Mouse (Mus musculus): Measurements from ENCODE around the gene Nup43. TPM values are rescaled to one million over a fixed set of nuclear protein-coding genes. Genes with fewer than 3 reads are reported as not detected.
"Not testable (repeated sequence)": the region's sequence is repeated elsewhere in the genome, so short reads cannot be mapped to it uniquely, and the experiment has no call there.

Gene Nup43
- total RNA-seq (2012; rRNA removed) (47.9 and 53.8 TPM in 2 replicates), total RNA-seq (2014; rRNA removed) (117 and 138 TPM in 2 replicates), polyA plus RNA-seq (2012; ENCODE audit: insufficient read length, low read depth) (66.7 and 73.5 TPM in 2 replicates)

GRCm38 (mm10) chr10:7667342-7667802 is at the start of gene Nup43:
Nup43 (plus strand) TSS chr10:7667503.
- Histone ChIP-seq H3K9me3 (replicated peaks; ENCODE audit: low read length) (no peaks in the 10 kb centered on the region), H3K36me3 (replicated peaks in 1 of 2; ENCODE audit: control insufficient read depth in 1 of 2, insufficient read depth in 1 of 2, low read length in 1 of 2) (peaks cover 18 to 31% of the 10 kb centered on the region in 2 experiments), H3K9ac (ENCODE audit: insufficient read depth, low read depth) (peak within 1 kb of the TSS; percentile 92), H3K27me3 (replicated peaks) (no peaks in the 10 kb centered on the region), H3K4me3 (replicated peaks in 1 of 3; ENCODE audit: low read depth in 2 of 3, low read length in 2 of 3, poor library complexity in 1 of 3) (peak within 1 kb of the TSS; percentile 73 to 77 (median 76)), H3K79me2 (replicated peaks; ENCODE audit: control insufficient read depth, extremely low read depth, insufficient read depth, poor library complexity, severe bottlenecking) (peaks cover 24% of the 10 kb centered on the region), H3K4me2 (ENCODE audit: insufficient read depth, low read depth, poor library complexity, severe bottlenecking) (peak within 1 kb of the TSS; percentile 85), H3K27ac (ENCODE audit: insufficient read depth, low read depth) (peak within 1 kb of the TSS; percentile 69), H3K4me1 (ENCODE audit: control insufficient read depth in 1 of 2, insufficient read depth in 2 of 2) (peaks cover 3 to 14% of the 10 kb centered on the region in 2 experiments; a peak in 2 of 4 replicates)
- dilution Hi-C loops (cut with MboI; ENCODE audit: extremely low pct_ligation_motif_present, extremely low pct_unique_long_range_greater_than_20kb, low sequenced_read_pairs) = no loop called here
- peak; percentile 89 for DNase-seq (ENCODE audit: extremely low read depth)
- peak; percentile 76; the same call in 1 of the 2 replicates for TF ChIP-seq E2F4 (IDR thresholded peaks at IDR 0.05; ENCODE audit: insufficient replicate concordance, low read depth, low read length)
- peak; percentile 84 for TF ChIP-seq ZMIZ1 (IDR thresholded peaks at IDR 0.05; ENCODE audit: low read depth, low read length)
- TF ChIP-seq POLR2AphosphoS2 (IDR thresholded peaks at IDR 0.05; ENCODE audit: low read depth, low read length) = peak; percentile 82
- 0 out of 2 replicates have a peak, but pooled peaks have one; percentile 15 for TF ChIP-seq MAFK (IDR thresholded peaks at IDR 0.05; ENCODE audit: insufficient replicate concordance, low read length)
- TF ChIP-seq MEF2A (IDR thresholded peaks at IDR 0.05; ENCODE audit: borderline replicate concordance, low read depth, low read length) = peak; percentile 57; the same call in 1 of the 2 replicates
- peak; percentile 68 for TF ChIP-seq NRF1 (IDR thresholded peaks at IDR 0.05; ENCODE audit: low read depth, low read length)
- peak; percentile 87 for TF ChIP-seq MAX (IDR thresholded peaks at IDR 0.05; ENCODE audit: low read length)
- TF ChIP-seq ELF1 (IDR thresholded peaks at IDR 0.05; ENCODE audit: low read depth, low read length) = peak; percentile 78; the same call in 1 of the 2 replicates
- TF ChIP-seq MYC (IDR thresholded peaks at IDR 0.05; ENCODE audit: low read depth, low read length) = peak; percentile 92
- no peak for TF ChIP-seq SMC3 (IDR thresholded peaks at IDR 0.05; ENCODE audit: low read depth, low read length)
- TF ChIP-seq CTCF (conservative IDR thresholded peaks at IDR 0.05 in 1 of 2, IDR thresholded peaks at IDR 0.05 in 1 of 2; ENCODE audit: low read depth in 2 of 2, low read length in 2 of 2) = no peak
- no peak for TF ChIP-seq UBTF (IDR thresholded peaks at IDR 0.05; ENCODE audit: low read depth, low read length)
- no peak for TF ChIP-seq CHD1 (IDR thresholded peaks at IDR 0.05; ENCODE audit: low read depth, low read length)
- peak; percentile 96 for TF ChIP-seq SIN3A (IDR thresholded peaks at IDR 0.05; ENCODE audit: low read length)
- peak; percentile 38; the same call in 1 of the 2 replicates for TF ChIP-seq MAZ (IDR thresholded peaks at IDR 0.05; ENCODE audit: low read depth, low read length)
- TF ChIP-seq ZNF384 (IDR thresholded peaks at IDR 0.05; ENCODE audit: low read depth, low read length) = peak; percentile 24; the same call in 1 of the 2 replicates
- TF ChIP-seq USF2 (conservative IDR thresholded peaks at IDR 0.05; ENCODE audit: low read depth, low read length) = no peak
- peak; percentile 82 for TF ChIP-seq POLR2A (IDR thresholded peaks at IDR 0.05; ENCODE audit: low read depth, low read length)
- peak; percentile 70 for TF ChIP-seq CHD2 (IDR thresholded peaks at IDR 0.05; ENCODE audit: low read length)
- TF ChIP-seq EP300 (IDR thresholded peaks at IDR 0.05; ENCODE audit: low read length) = no peak
- TF ChIP-seq HCFC1 (IDR thresholded peaks at IDR 0.05; ENCODE audit: low read depth, low read length) = peak; percentile 88
- peak; percentile 96 for TF ChIP-seq MXI1 (IDR thresholded peaks at IDR 0.05; ENCODE audit: low read depth, low read length)
- TF ChIP-seq IRF4 (IDR thresholded peaks at IDR 0.05; ENCODE audit: low read depth, low read length) = 0 out of 2 replicates have a peak, but pooled peaks have one; percentile 11
- TF ChIP-seq TCF12 (IDR thresholded peaks at IDR 0.05; ENCODE audit: low read depth, low read length) = peak; percentile 81
- TF ChIP-seq TBP (conservative IDR thresholded peaks at IDR 0.05; ENCODE audit: low read depth, low read length) = peak; percentile 67
- peak; percentile 83; the same call in 1 of the 2 replicates for TF ChIP-seq KAT2A (IDR thresholded peaks at IDR 0.05; ENCODE audit: insufficient replicate concordance, low read length)
- peak; percentile 73; the same call in 1 of the 2 replicates for TF ChIP-seq NELFE (IDR thresholded peaks at IDR 0.05; ENCODE audit: low read depth, low read length)
- in situ Hi-C loops (cut with MboI; ENCODE audit: low pct_ligation_motif_present, low pct_unique_long_range_greater_than_20kb, low sequenced_read_pairs) = no loop called here

DNA sequence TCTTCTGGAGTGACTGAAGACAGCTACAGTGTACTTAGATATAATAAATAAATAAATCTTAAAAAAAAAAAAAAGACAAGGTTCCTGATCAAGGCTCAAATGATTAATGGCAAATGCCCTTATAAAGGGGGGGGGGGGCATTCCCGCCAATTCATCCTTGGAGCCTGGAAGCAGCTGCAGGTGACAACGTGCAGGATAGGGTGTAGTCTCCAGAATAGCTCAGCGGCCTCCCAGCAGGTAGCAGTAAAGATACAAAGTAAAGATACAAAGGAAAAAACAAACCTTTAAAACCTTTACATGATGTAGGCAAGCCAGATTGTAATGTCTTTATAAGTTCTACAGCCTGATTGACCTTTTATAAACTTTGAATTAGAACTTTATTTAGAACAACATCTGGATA is 49.7 kb upstream of the Nup43 start:
- H3K27me3 ChIP-seq (replicated peaks); in situ Hi-C loops (cut with MboI; ENCODE audit: low pct_ligation_motif_present, low pct_unique_long_range_greater_than_20kb, low sequenced_read_pairs); H3K9me3 ChIP-seq (replicated peaks; ENCODE audit: low read length); DNase-seq (ENCODE audit: extremely low read depth); H3K4me1 ChIP-seq (ENCODE audit: control insufficient read depth in 1 of 2, insufficient read depth in 2 of 2); dilution Hi-C loops (cut with MboI; ENCODE audit: extremely low pct_ligation_motif_present, extremely low pct_unique_long_range_greater_than_20kb, low sequenced_read_pairs); H3K79me2 ChIP-seq (replicated peaks; ENCODE audit: control insufficient read depth, extremely low read depth, insufficient read depth, poor library complexity, severe bottlenecking); H3K4me2 ChIP-seq (ENCODE audit: insufficient read depth, low read depth, poor library complexity, severe bottlenecking); H3K4me3 ChIP-seq (replicated peaks in 1 of 3; ENCODE audit: low read depth in 2 of 3, low read length in 2 of 3, poor library complexity in 1 of 3); H3K27ac ChIP-seq (ENCODE audit: insufficient read depth, low read depth); H3K9ac ChIP-seq (ENCODE audit: insufficient read depth, low read depth); H3K36me3 ChIP-seq (replicated peaks in 1 of 2; ENCODE audit: control insufficient read depth in 1 of 2, insufficient read depth in 1 of 2, low read length in 1 of 2): not testable (repeated sequence)
